Mouse (Mus musculus) lung, postnatal 25 days (tissue): Measurements from ENCODE around the gene Isy1.
"Not testable (repeated sequence)": the region's sequence is repeated elsewhere in the genome, so short reads cannot be mapped to it uniquely, and the experiment has no call there.

Experiments used
- DNase-seq: peaks from one replicate; pipeline ENCODE4 v3.0.0; 2022; ENCODE audit warnings: low spot score

The Isy1 gene

GRCm38 (mm10) chr6:87778294-87779173 lies 60.1 kb downstream of the Isy1 start:
- no peak for DNase-seq

GRCm38 (mm10) chr6:87777842-87778241 lies 60.8 kb downstream of the Isy1 start, which contains the start of gene Gp9:
Gp9 (plus strand) TSS chr6:87778072.
- DNase-seq = no peak

- DNase-seq = no peak
These were observed 61.9 kb downstream of the Isy1 start for GRCm38 (mm10) chr6:87776663-87777062.

- no peak for DNase-seq
These were observed 62.9 kb downstream of the Isy1 start for GRCm38 (mm10) chr6:87775588-87776245.

- DNase-seq = no peak
These were observed 63.7 kb downstream of the Isy1 start for GRCm38 (mm10) chr6:87774909-87775308.

- no peak for DNase-seq
These were observed 64.1 kb downstream of the Isy1 start for GRCm38 (mm10) chr6:87774466-87774865.

- DNase-seq = no peak
These were observed 68.0 kb downstream of the Isy1 start for GRCm38 (mm10) chr6:87770626-87771025.

GRCm38 (mm10) chr6:87764296-87764695 lies 74.3 kb downstream of the Isy1 start:
- not testable (repeated sequence) for DNase-seq
